Mouse (Mus musculus): ENCODE measurements around the gene Gm8356. TPM values are rescaled to one million over a fixed set of nuclear protein-coding genes. Genes with fewer than 3 reads are reported as not detected.
"Not testable (repeated sequence)": the region's sequence is repeated elsewhere in the genome, so short reads cannot be mapped to it uniquely, and the experiment has no call there.

The Gm8356 gene
- not detected for total RNA-seq (2022)

- not testable (repeated sequence) for DNase-seq (ENCODE audit: low spot score in 2 of 2)
Observed at GRCm38 (mm10) chr14:6537190-6537589, at the start of gene Gm8356. Gene Gm8356 (minus strand): TSS chr14:6537290.

- DNase-seq (ENCODE audit: low spot score in 2 of 2): not testable (repeated sequence)
Observed at GRCm38 (mm10) chr14:6486331-6486730, 50.8 kb downstream of the Gm8356 start.

DNA sequence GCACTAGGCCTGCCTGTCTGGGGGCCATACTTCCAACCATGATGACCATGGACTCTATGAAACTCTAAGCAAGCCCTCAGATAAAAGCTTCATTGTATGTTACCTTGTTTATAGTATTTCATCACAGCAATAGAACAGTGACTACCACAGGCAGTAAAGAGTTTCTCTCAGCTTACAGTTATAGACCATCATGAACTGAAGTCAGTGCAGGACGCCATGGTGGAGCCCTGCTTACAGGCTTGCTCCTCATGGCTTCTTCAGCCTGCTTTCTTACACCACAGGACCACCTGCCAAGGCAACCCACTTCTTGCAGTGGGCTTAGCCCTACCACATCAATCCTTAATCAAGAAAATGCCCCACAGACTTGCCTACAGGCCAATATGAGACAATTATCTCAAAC, 51.5 kb downstream of the Gm8356 start:
- not testable (repeated sequence) for DNase-seq (ENCODE audit: low spot score in 2 of 2)

DNA sequence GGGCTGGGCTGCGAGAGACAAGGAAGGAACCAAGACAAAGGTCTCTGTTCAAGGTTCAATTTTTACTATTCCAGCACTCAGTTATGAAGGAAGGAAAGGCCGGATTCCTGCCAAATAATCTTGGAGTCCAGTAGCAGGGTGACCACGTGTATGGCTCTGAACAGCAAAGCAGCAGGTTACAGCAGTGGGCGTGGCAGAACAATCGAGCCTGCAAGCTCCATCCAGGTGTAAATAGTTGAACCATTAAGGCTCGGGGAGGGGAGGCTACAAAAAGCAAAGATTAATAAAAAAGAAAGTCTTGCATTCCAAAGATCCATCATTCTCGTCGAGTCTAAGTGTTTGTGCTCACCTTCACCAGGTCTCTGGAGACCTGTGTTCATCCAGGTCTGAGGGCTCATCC, 55.0 kb downstream of the Gm8356 start:
- not testable (repeated sequence) for DNase-seq (ENCODE audit: low spot score in 2 of 2)

Other genes with a start within 250 kb of the Gm8356 start
- gene Gm21103, start 232.4 kb downstream of the Gm8356 start, total RNA-seq (2022): not detected
- gene Gm3618, start 193.6 kb downstream of the Gm8356 start, total RNA-seq (2022): not detected
- gene Gm16440, start 147.0 kb downstream of the Gm8356 start, total RNA-seq (2022): not detected
- gene Gm3591, start 124.8 kb downstream of the Gm8356 start, total RNA-seq (2022): 1 to 10 TPM in 2 of 4 experiments, under 1 TPM in 1, not detected in 1; 0.21 to 1.6 (median 1.2) TPM
- gene Gm3594, start 92.7 kb downstream of the Gm8356 start, total RNA-seq (2022): not detected
- gene Gm3629, start 53.3 kb upstream of the Gm8356 start, total RNA-seq (2022): 1 to 10 TPM in 2 of 4 experiments, under 1 TPM in 2; 0.21 to 1.9 (median 1.0) TPM
- not detected for gene Gm3460, start 85.1 kb upstream of the Gm8356 start, total RNA-seq (2022)
- not detected for gene Gm10251, start 146.9 kb upstream of the Gm8356 start, total RNA-seq (2022)
- under 1 TPM in 3 of 4 experiments, not detected in 1; 0.30 to 0.43 (median 0.40) TPM for gene Gm8050, start 183.0 kb upstream of the Gm8356 start, total RNA-seq (2022)
- 1 to 10 TPM; 2.8 to 5.2 (median 3.9) TPM for gene Gm3636, start 205.0 kb upstream of the Gm8356 start, total RNA-seq (2022)
- gene Gm8362, start 237.1 kb upstream of the Gm8356 start, total RNA-seq (2022): under 1 TPM in 1 of 4 experiments, not detected in 3; 1.00 TPM

All from layer of hippocampus, adult 8-10 months (tissue).